Comparison of ENCODE assay signal across 8 mouse cellular contexts in genomic region chr17:27623360-27624326, GRCm38 (mm10). TPM values are rescaled to one million over a fixed set of nuclear protein-coding genes. Genes with fewer than 3 reads are reported as not detected.
DNase-seq lines count a peak whose midpoint lies in the region; ATAC-seq and TF ChIP-seq lines count a peak whose summit lies in the region.

TSS of gene Nudt3 (minus strand) at chr17:27623495.

- H3K9ac ChIP-seq in embryonic facial prominence, embryonic 13.5 days, result peak within 1 kb of the TSS; percentile 99
- H3K9ac ChIP-seq in limb, embryonic 11.5 days (ENCODE audit: low read length), result peak within 1 kb of the TSS; percentile 99
- H3K9ac ChIP-seq in midbrain, embryonic 13.5 days (replicated peaks), result peak within 1 kb of the TSS; percentile 99

- ATAC-seq in embryonic facial prominence, embryonic 13.5 days (ENCODE audit: insufficient number of reproducible peaks, insufficient read depth, low FRiP score, low TSS enrichment, low read depth), result peak; percentile 83
- ATAC-seq in limb, embryonic 11.5 days (ENCODE audit: insufficient number of reproducible peaks, low FRiP score, low TSS enrichment, low read depth), result peak; percentile 86
- peak; percentile 88 for ATAC-seq in midbrain, embryonic 13.5 days

- TF ChIP-seq POLR2A in small intestine, adult 2 months (IDR thresholded peaks at IDR 0.05; ENCODE audit: low read depth, low read length), result peak; percentile 49; the same call in 1 of the 2 replicates

- TF ChIP-seq CTCF in small intestine, adult 2 months (IDR thresholded peaks at IDR 0.05; ENCODE audit: extremely low read depth, insufficient read length, insufficient replicate concordance, low read depth, low read length), result no peak

- peak within 1 kb of the TSS; percentile 95 for H3K27ac ChIP-seq in embryonic facial prominence, embryonic 13.5 days
- peak within 1 kb of the TSS; percentile 95 for H3K27ac ChIP-seq in limb, embryonic 11.5 days (replicated peaks; ENCODE audit: low read depth, low read length)
- H3K27ac ChIP-seq in midbrain, embryonic 13.5 days, result peak within 1 kb of the TSS; percentile 99
- peak within 1 kb of the TSS; percentile 69 for H3K27ac ChIP-seq in small intestine, adult 2 months (ENCODE audit: insufficient read depth, low read depth, low read length)

- H3K36me3 ChIP-seq in embryonic facial prominence, embryonic 13.5 days, result peaks cover 4% of the 10 kb centered on the region; the same call in 1 of the 2 replicates
- H3K36me3 ChIP-seq in limb, embryonic 11.5 days (ENCODE audit: control insufficient read depth, insufficient read depth, low read length), result peaks cover under 1% of the 10 kb centered on the region; the same call in 1 of the 2 replicates
- 0 out of 2 replicates have a peak, but pooled peaks cover 4% of the 10 kb centered on the region for H3K36me3 ChIP-seq in midbrain, embryonic 13.5 days
- no peaks in the 10 kb centered on the region for H3K36me3 ChIP-seq in small intestine, adult 2 months (ENCODE audit: control insufficient read depth, insufficient read depth, low read length)

- H3K4me2 ChIP-seq in embryonic facial prominence, embryonic 13.5 days, result peak within 1 kb of the TSS; percentile 76
- H3K4me2 ChIP-seq in limb, embryonic 11.5 days (ENCODE audit: low read depth, severe bottlenecking), result peak within 1 kb of the TSS; percentile 75
- H3K4me2 ChIP-seq in midbrain, embryonic 13.5 days (replicated peaks), result peak within 1 kb of the TSS; percentile 68

- H3K4me1 ChIP-seq in embryonic facial prominence, embryonic 13.5 days, result peaks cover 46% of the 10 kb centered on the region
- peaks cover 12% of the 10 kb centered on the region; the same call in 1 of the 2 replicates for H3K4me1 ChIP-seq in limb, embryonic 11.5 days (ENCODE audit: control insufficient read depth, insufficient read depth, low read length)
- H3K4me1 ChIP-seq in midbrain, embryonic 13.5 days (replicated peaks), result peaks cover 48% of the 10 kb centered on the region
- H3K4me1 ChIP-seq in small intestine, adult 2 months (ENCODE audit: control insufficient read depth, insufficient read depth, insufficient read length, low read length), result peaks cover 12% of the 10 kb centered on the region; the same call in 1 of the 2 replicates

- no peaks in the 10 kb centered on the region for H3K27me3 ChIP-seq in embryonic facial prominence, embryonic 13.5 days
- H3K27me3 ChIP-seq in limb, embryonic 11.5 days (ENCODE audit: control insufficient read depth, insufficient read depth, low read length), result no peaks in the 10 kb centered on the region
- no peaks in the 10 kb centered on the region for H3K27me3 ChIP-seq in midbrain, embryonic 13.5 days
- no peaks in the 10 kb centered on the region for H3K27me3 ChIP-seq in small intestine, adult 2 months (ENCODE audit: control insufficient read depth, insufficient read depth, low read length)

- DNase-seq in 3T3-L1 (ENCODE audit: low read depth, low spot score), result peak; percentile 83
- DNase-seq in adrenal gland, postnatal 4 days (ENCODE audit: low spot score in 2 of 2), result peak; percentile 76
- peak; percentile 92 to 93 for DNase-seq in heart, adult 18-20 months
- peak; percentile 91 for DNase-seq in kidney, adult 18-20 months
- peak; percentile 90 for DNase-seq in limb, embryonic 11.5 days (ENCODE audit: low spot score)

- H3K4me3 ChIP-seq in embryonic facial prominence, embryonic 13.5 days, result peak within 1 kb of the TSS; percentile 89
- peak within 1 kb of the TSS; percentile 100 for H3K4me3 ChIP-seq in limb, embryonic 11.5 days (ENCODE audit: low read depth, low read length)
- H3K4me3 ChIP-seq in midbrain, embryonic 13.5 days (replicated peaks), result peak within 1 kb of the TSS; percentile 94
- peak within 1 kb of the TSS; percentile 97 for H3K4me3 ChIP-seq in small intestine, adult 2 months (ENCODE audit: low read depth, low read length)

- H3K9me3 ChIP-seq in embryonic facial prominence, embryonic 13.5 days, result no peaks in the 10 kb centered on the region
- H3K9me3 ChIP-seq in limb, embryonic 11.5 days (ENCODE audit: control insufficient read depth, low read length), result no peaks in the 10 kb centered on the region
- no peaks in the 10 kb centered on the region for H3K9me3 ChIP-seq in midbrain, embryonic 13.5 days

- WGBS in embryonic facial prominence, embryonic 13.5 days, result 8% methylated on average over 90 of the region's 91 CpGs
- 8% methylated on average over 89 of the region's 91 CpGs for WGBS in limb, embryonic 11.5 days
- WGBS in midbrain, embryonic 13.5 days, result 10% methylated on average over 81 of the region's 91 CpGs
- WGBS in small intestine, adult 2 months, result 5% methylated on average over 90 of the region's 91 CpGs

RNA-seq across cellular contexts. Expression of gene Nudt3, which starts in this region (rescaled TPM):
- 100 to 1,000 TPM; 173 to 174 TPM for total RNA-seq in adrenal gland, postnatal 4 days (2021)
- 116 and 117 TPM in 2 replicates for polyA plus RNA-seq in embryonic facial prominence, embryonic 13.5 days (2015; fragmentation: Nextera tagmentation; extraction: Ambion mirVana)
- total RNA-seq in heart, adult 18-20 months (2021), result 100 to 1,000 TPM; 323 to 334 TPM
- 29.7 and 42.2 TPM in 2 replicates for polyA plus RNA-seq in limb, embryonic 11.5 days (2014; fragmentation: Nextera tagmentation; extraction: Ambion mirVana)
- 223 and 227 TPM in 2 replicates for polyA plus RNA-seq in midbrain, embryonic 13.5 days (2015; fragmentation: Nextera tagmentation; extraction: Ambion mirVana)
- polyA plus RNA-seq in small intestine, adult 2 months (2012; rRNA removed), result 26.8 and 58.9 TPM in 2 replicates

Comparison
In these comparisons a context has a peak if more than half of its experiments do, and no peak if none do; other contexts are left out.
1. Peak in every context shown above with its lines: DNase-seq, ATAC-seq, H3K4me3 ChIP-seq and H3K27ac ChIP-seq.